Mouse (Mus musculus) cerebellum, adult 2 months (tissue): ENCODE measurements around the gene Tmem9b.

ENCODE experiments used
- CTCF ChIP-seq: fragments of 200-500 bp; IDR thresholded peaks from 2 replicates; pipeline ENCODE4 v1.5.1; 2011; ENCODE audit warnings: low read depth, mild to moderate bottlenecking, control low read depth, low read length, moderate library complexity, borderline replicate concordance; ENCODE audit not compliant: insufficient read depth
- POLR2A ChIP-seq: fragments of 200-500 bp; IDR thresholded peaks from 2 replicates; pipeline ENCODE4 v1.6.1; 2011; ENCODE audit warnings: low read length, control low read depth, borderline replicate concordance; ENCODE audit not compliant: insufficient read depth

- TF ChIP-seq CTCF = no peak
- TF ChIP-seq POLR2A = no peak; the same call in none of the 2 replicates
These were observed at the start of gene Tmem9b for GRCm38 (mm10) chr7:109752008-109752925.
